Mouse (Mus musculus) limb, embryonic 13.5 days (tissue): Measurements from ENCODE around the gene Bcl6b. TPM values are rescaled to one million over a fixed set of nuclear protein-coding genes. Genes with fewer than 3 reads are reported as not detected.

Experiments
- ATAC-seq: fragments of 200-750 bp; cut with Nextera tagmentation; 2 replicates; pipeline ENCODE4 v1.8.0; 2017; ENCODE audit warnings: low read depth, moderate number of reproducible peaks, moderate TSS enrichment; ENCODE audit not compliant: low FRiP score
- H3K27ac ChIP-seq: fragments of 300-500 bp; sonication (generic); 2 replicates; pipeline ENCODE4 v1.5.1; 2015; ENCODE audit warnings: inconsistent platforms, mild to moderate bottlenecking, moderate library complexity
- H3K27me3 ChIP-seq: fragments of 300-500 bp; sonication (generic); 2 replicates; pipeline ENCODE4 v1.6.1; 2015; ENCODE audit warnings: mild to moderate bottlenecking, inconsistent platforms
- H3K36me3 ChIP-seq: fragments of 300-500 bp; sonication (generic); 2 replicates; pipeline ENCODE4 v1.6.1; 2015; ENCODE audit warnings: inconsistent platforms, mild to moderate bottlenecking, moderate library complexity
- H3K4me1 ChIP-seq: fragments of 300-500 bp; sonication (generic); 2 replicates; pipeline ENCODE4 v1.6.1; 2015; ENCODE audit warnings: inconsistent platforms
- H3K4me2 ChIP-seq: fragments of 300-500 bp; sonication (generic); replicated peaks from 2 replicates; pipeline ENCODE4 v1.6.1; 2015; ENCODE audit warnings: inconsistent platforms, mild to moderate bottlenecking, moderate library complexity
- H3K4me3 ChIP-seq: fragments of 300-500 bp; sonication (generic); 2 replicates; pipeline ENCODE4 v1.5.1; 2015; ENCODE audit warnings: moderate library complexity, mild to moderate bottlenecking, inconsistent platforms
- H3K9ac ChIP-seq: fragments of 300-500 bp; sonication (generic); 2 replicates; pipeline ENCODE4 v1.6.1; 2015; ENCODE audit warnings: mild to moderate bottlenecking, inconsistent platforms
- H3K9me3 ChIP-seq: fragments of 300-500 bp; sonication (generic); 2 replicates; pipeline ENCODE4 v1.6.1; 2016; ENCODE audit warnings: inconsistent platforms
- WGBS: fragments of 180-500 bp; shearing (Covaris S2); methylation state at CpG from one replicate; pipeline ENCODE4 v1.1.7; 2015; 5-methylcytosine and 5-hydroxymethylcytosine counted together
- polyA plus RNA-seq: library from polyadenylated mRNA; unstranded; fragments of >200 nt; fragmentation: Nextera tagmentation; extraction: Ambion mirVana; gene quantifications from 2 replicates; pipeline ENCODE4 v1.2.1, GENCODE M21; 2015

The Bcl6b gene
- polyA plus RNA-seq = 10.0 and 10.3 TPM in 2 replicates

- Histone ChIP-seq H3K9me3 (no peaks in the 10 kb centered on the region), H3K27ac (no peak within 1 kb of the TSS), H3K27me3 (peaks cover 66% of the 10 kb centered on the region), H3K4me1 (peaks cover 50% of the 10 kb centered on the region), H3K4me2 (peak within 1 kb of the TSS; percentile 56), H3K36me3 (peaks cover 1% of the 10 kb centered on the region), H3K4me3 (peak within 1 kb of the TSS; percentile 35), H3K9ac (peak within 1 kb of the TSS; percentile 45; the same call in 1 of the 2 replicates)
- no peak for ATAC-seq
- WGBS = 2% methylated on average over 39 of the region's 39 CpGs
These were observed at the start of gene Bcl6b for GRCm38 (mm10) chr11:70229260-70230010. Gene Bcl6b, minus strand, starts transcription at chr11:70229798.

- Histone ChIP-seq H3K27me3 (no peaks in the 10 kb centered on the region), H3K9ac (no peak overlapping the region), H3K9me3 (no peaks in the 10 kb centered on the region), H3K27ac (no peak overlapping the region), H3K4me3 (no peak overlapping the region), H3K36me3 (no peaks in the 10 kb centered on the region), H3K4me2 (no peak overlapping the region), H3K4me1 (0 out of 2 replicates have a peak, but pooled peaks cover 3% of the 10 kb centered on the region)
- ATAC-seq = no peak
- 85% methylated on average over 3 of the region's 3 CpGs for WGBS
These were observed 49.4 kb upstream of the Bcl6b start for GRCm38 (mm10) chr11:70278961-70279360.

GRCm38 (mm10) chr11:70271641-70272040, 42.0 kb upstream of the Bcl6b start:
- no peaks in the 10 kb centered on the region for H3K36me3 ChIP-seq
- ATAC-seq = no peak
- H3K9me3 ChIP-seq = no peaks in the 10 kb centered on the region
- H3K9ac ChIP-seq = no peak overlapping the region
- no peaks in the 10 kb centered on the region for H3K4me1 ChIP-seq
- H3K4me2 ChIP-seq = no peak overlapping the region
- 66% methylated on average over 7 of the region's 7 CpGs for WGBS
- H3K4me3 ChIP-seq = no peak overlapping the region
- H3K27ac ChIP-seq = no peak overlapping the region
- no peaks in the 10 kb centered on the region for H3K27me3 ChIP-seq

- ATAC-seq = no peak
These were observed 36.8 kb upstream of the Bcl6b start for GRCm38 (mm10) chr11:70266405-70266804.

GRCm38 (mm10) chr11:70265819-70266218, 36.2 kb upstream of the Bcl6b start:
- Histone ChIP-seq H3K36me3 (no peaks in the 10 kb centered on the region), H3K9ac (no peak overlapping the region), H3K27me3 (no peaks in the 10 kb centered on the region; the same call in 1 of the 2 replicates), H3K27ac (no peak overlapping the region), H3K9me3 (no peaks in the 10 kb centered on the region), H3K4me2 (no peak overlapping the region), H3K4me1 (0 out of 2 replicates have a peak, but pooled peaks cover 7% of the 10 kb centered on the region), H3K4me3 (no peak overlapping the region)
- WGBS = 66% methylated on average over 4 of the region's 4 CpGs
- ATAC-seq = no peak

More at GRCm38 (mm10) chr11:70266405-70266804, 36.8 kb upstream of the Bcl6b start:
- H3K9me3 ChIP-seq = no peaks in the 10 kb centered on the region
- 86% methylated on average over 1 of the region's 1 CpGs for WGBS
- no peak overlapping the region for H3K27ac ChIP-seq
- 0 out of 2 replicates have a peak, but pooled peaks cover 7% of the 10 kb centered on the region for H3K4me1 ChIP-seq
- H3K4me3 ChIP-seq = no peak overlapping the region
- H3K27me3 ChIP-seq = no peaks in the 10 kb centered on the region; the same call in 1 of the 2 replicates
- no peaks in the 10 kb centered on the region for H3K36me3 ChIP-seq
- H3K9ac ChIP-seq = no peak overlapping the region
- H3K4me2 ChIP-seq = no peak overlapping the region

GRCm38 (mm10) chr11:70265252-70265651, 35.7 kb upstream of the Bcl6b start:
- H3K27ac ChIP-seq = no peak overlapping the region
- no peak for ATAC-seq
- H3K9ac ChIP-seq = no peak overlapping the region
- H3K27me3 ChIP-seq = no peaks in the 10 kb centered on the region; the same call in 1 of the 2 replicates
- no peaks in the 10 kb centered on the region for H3K9me3 ChIP-seq
- WGBS = 56% methylated on average over 3 of the region's 3 CpGs
- H3K4me3 ChIP-seq = no peak overlapping the region
- H3K4me1 ChIP-seq = 0 out of 2 replicates have a peak, but pooled peaks cover 7% of the 10 kb centered on the region
- no peaks in the 10 kb centered on the region for H3K36me3 ChIP-seq
- H3K4me2 ChIP-seq = no peak overlapping the region

- Histone ChIP-seq H3K4me3 (no peak overlapping the region), H3K4me1 (peaks cover 14% of the 10 kb centered on the region), H3K36me3 (no peaks in the 10 kb centered on the region), H3K9me3 (no peaks in the 10 kb centered on the region), H3K4me2 (no peak overlapping the region), H3K27ac (no peak overlapping the region), H3K9ac (no peak overlapping the region), H3K27me3 (peaks cover 38% of the 10 kb centered on the region)
- ATAC-seq = no peak
- 89% methylated on average over 4 of the region's 4 CpGs for WGBS
These were observed 29.4 kb upstream of the Bcl6b start for GRCm38 (mm10) chr11:70259035-70259434.

- no peaks in the 10 kb centered on the region for H3K9me3 ChIP-seq
- H3K4me1 ChIP-seq = peaks cover 14% of the 10 kb centered on the region
- peaks cover 78% of the 10 kb centered on the region for H3K27me3 ChIP-seq
- 2% methylated on average over 25 of the region's 25 CpGs for WGBS
- peak within 1 kb of the TSS; percentile 37 for H3K4me3 ChIP-seq
- peak within 1 kb of the TSS; percentile 59 for H3K4me2 ChIP-seq
- no peaks in the 10 kb centered on the region for H3K36me3 ChIP-seq
- H3K9ac ChIP-seq = peak within 1 kb of the TSS; percentile 27
- no peak within 1 kb of the TSS for H3K27ac ChIP-seq
- no peak for ATAC-seq
These were observed 25.4 kb upstream of the Bcl6b start, which contains the start of gene Alox12 for GRCm38 (mm10) chr11:70254931-70255531. Gene Alox12, minus strand, starts transcription at chr11:70255353.

- Histone ChIP-seq H3K27me3 (peaks cover 84% of the 10 kb centered on the region), H3K27ac (no peak overlapping the region), H3K4me3 (peak overlapping the region; percentile 37), H3K36me3 (no peaks in the 10 kb centered on the region), H3K9me3 (no peaks in the 10 kb centered on the region), H3K4me2 (peak overlapping the region; percentile 59), H3K4me1 (peaks cover 14% of the 10 kb centered on the region), H3K9ac (peak overlapping the region; percentile 27; the same call in 1 of the 2 replicates)
- no peak for ATAC-seq
- WGBS = 3% methylated on average over 18 of the region's 18 CpGs
These were observed 24.7 kb upstream of the Bcl6b start for GRCm38 (mm10) chr11:70254337-70254736.

GRCm38 (mm10) chr11:70251853-70252252, 22.3 kb upstream of the Bcl6b start:
- WGBS = 81% methylated on average over 8 of the region's 8 CpGs
- Histone ChIP-seq H3K27me3 (peaks cover 83% of the 10 kb centered on the region), H3K9me3 (no peaks in the 10 kb centered on the region), H3K4me3 (no peak overlapping the region), H3K27ac (no peak overlapping the region), H3K4me2 (no peak overlapping the region), H3K9ac (no peak overlapping the region), H3K36me3 (no peaks in the 10 kb centered on the region), H3K4me1 (peaks cover 14% of the 10 kb centered on the region)
- no peak for ATAC-seq

- H3K4me3 ChIP-seq = no peak overlapping the region
- H3K4me2 ChIP-seq = no peak overlapping the region
- no peaks in the 10 kb centered on the region for H3K36me3 ChIP-seq
- ATAC-seq = no peak
- H3K9me3 ChIP-seq = no peaks in the 10 kb centered on the region
- H3K27me3 ChIP-seq = peaks cover 78% of the 10 kb centered on the region
- H3K9ac ChIP-seq = no peak overlapping the region
- 69% methylated on average over 11 of the region's 11 CpGs for WGBS
- H3K27ac ChIP-seq = no peak overlapping the region
- peaks cover 10% of the 10 kb centered on the region for H3K4me1 ChIP-seq
These were observed 20.6 kb upstream of the Bcl6b start for GRCm38 (mm10) chr11:70250150-70250549.

- H3K27ac ChIP-seq = no peak overlapping the region
- H3K9ac ChIP-seq = no peak overlapping the region
- no peaks in the 10 kb centered on the region for H3K4me1 ChIP-seq
- H3K36me3 ChIP-seq = no peaks in the 10 kb centered on the region
- no peak overlapping the region for H3K4me3 ChIP-seq
- peaks cover 60% of the 10 kb centered on the region for H3K27me3 ChIP-seq
- no peak for ATAC-seq
- no peaks in the 10 kb centered on the region for H3K9me3 ChIP-seq
- H3K4me2 ChIP-seq = no peak overlapping the region
- WGBS = 51% methylated on average over 9 of the region's 9 CpGs
These were observed 17.7 kb upstream of the Bcl6b start for GRCm38 (mm10) chr11:70247136-70247845.
